Mouse (Mus musculus) stomach, postnatal 0 days (tissue): ENCODE measurements around the gene Nkpd1. TPM values are rescaled to one million over a fixed set of nuclear protein-coding genes. Genes with fewer than 3 reads are reported as not detected.
"Not testable (repeated sequence)": the region's sequence is repeated elsewhere in the genome, so short reads cannot be mapped to it uniquely, and the experiment has no call there.

ENCODE experiments used
- ATAC-seq: fragments of 200-750 bp; cut with Nextera tagmentation; 2 replicates; pipeline ENCODE4 v1.8.0; 2017; ENCODE audit not compliant: low FRiP score, low TSS enrichment
- DNase-seq: peaks from one replicate; pipeline ENCODE4 v3.0.0-alpha.2; 2016; ENCODE audit warnings: low spot score
- H3K27ac ChIP-seq: fragments of 300-500 bp; sonication (generic); replicated peaks from 2 replicates; pipeline ENCODE4 v1.5.1; 2014; ENCODE audit warnings: mild to moderate bottlenecking, control low read depth
- H3K27me3 ChIP-seq: fragments of 300-500 bp; sonication (generic); 2 replicates; pipeline ENCODE4 v1.6.1; 2014; ENCODE audit warnings: low read length; ENCODE audit not compliant: control insufficient read depth, insufficient read depth
- H3K36me3 ChIP-seq: fragments of 300-500 bp; sonication (generic); 2 replicates; pipeline ENCODE4 v1.6.1; 2014; ENCODE audit warnings: low read length, mixed read lengths; ENCODE audit not compliant: control insufficient read depth, insufficient read depth
- H3K4me1 ChIP-seq: fragments of 300-500 bp; sonication (generic); replicated peaks from 2 replicates; pipeline ENCODE4 v1.6.1; 2014; ENCODE audit warnings: antibody characterized with exemption; ENCODE audit not compliant: control insufficient read depth, insufficient read depth
- H3K4me2 ChIP-seq: fragments of 300-500 bp; sonication (generic); replicated peaks from 2 replicates; pipeline ENCODE4 v1.6.1; 2014; ENCODE audit warnings: low read depth, mild to moderate bottlenecking, control low read depth, moderate library complexity
- H3K4me3 ChIP-seq: fragments of 300-500 bp; sonication (generic); 2 replicates; pipeline ENCODE4 v1.5.1; 2014; ENCODE audit warnings: low read depth, low read length, control low read depth
- H3K9ac ChIP-seq: fragments of 300-500 bp; sonication (generic); 2 replicates; pipeline ENCODE4 v1.6.1; 2014; ENCODE audit warnings: mild to moderate bottlenecking, low read length, control low read depth, mixed read lengths
- H3K9me3 ChIP-seq: fragments of 300-500 bp; sonication (generic); 2 replicates; pipeline ENCODE4 v1.6.1; 2016; ENCODE audit warnings: low read length; ENCODE audit not compliant: control insufficient read depth
- CTCF ChIP-seq: IDR thresholded peaks from 2 replicates; pipeline ENCODE4 v1.5.1; 2016; ENCODE audit warnings: antibody characterized with exemption, low read depth, mild to moderate bottlenecking, moderate library complexity
- EP300 ChIP-seq: optimal IDR thresholded peaks from 2 replicates; pipeline ENCODE3; 2016; ENCODE audit warnings: antibody characterized with exemption
- WGBS: fragments of 180-500 bp; shearing (Covaris S2); extraction: QIAGEN DNeasy Blood & Tissue Kit; methylation state at CpG from one replicate; pipeline ENCODE4 v1.1.7; 2014; 5-methylcytosine and 5-hydroxymethylcytosine counted together
- polyA plus RNA-seq: library from polyadenylated mRNA; unstranded; fragments of >200 nt; fragmentation: Nextera tagmentation; extraction: Ambion mirVana; gene quantifications from 2 replicates; pipeline ENCODE4 v1.2.1, GENCODE M21; 2015

Gene Nkpd1
- polyA plus RNA-seq, 1 experiment from 2014 or later, result 30.8 TPM

DNA sequence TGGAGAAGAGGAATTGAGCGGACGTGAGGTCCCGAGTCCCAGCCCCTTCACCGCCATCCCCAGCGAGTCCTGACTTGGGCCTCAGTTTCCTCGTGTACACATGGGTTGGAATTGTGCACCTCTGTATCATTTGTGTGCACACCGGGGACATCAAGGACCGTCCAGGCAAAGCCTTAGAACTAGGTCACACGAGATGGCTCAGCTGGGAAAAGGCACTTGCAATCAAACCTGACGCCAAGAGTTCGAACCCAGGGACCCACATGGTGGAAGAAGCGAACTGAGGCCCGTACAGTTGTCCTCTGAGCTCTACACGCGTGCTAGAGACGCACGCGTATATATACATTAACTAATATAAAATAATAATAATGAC is 10.0 kb upstream of the Nkpd1 start:
- Histone ChIP-seq H3K36me3 (no peaks in the 10 kb centered on the region), H3K4me3 (peak overlapping the region; percentile 70), H3K9ac (peak overlapping the region; percentile 74), H3K9me3 (no peaks in the 10 kb centered on the region), H3K27ac (no peak overlapping the region; the same call in 1 of the 2 replicates), H3K4me2 (peak overlapping the region; percentile 80), H3K27me3 (no peaks in the 10 kb centered on the region), H3K4me1 (peaks cover 5% of the 10 kb centered on the region; the same call in 1 of the 2 replicates)
- ATAC-seq (no peak), DNase-seq (no peak)
- 6% methylated on average over 18 of the region's 18 CpGs for WGBS
- TF ChIP-seq CTCF (no peak), EP300 (no peak)

DNA sequence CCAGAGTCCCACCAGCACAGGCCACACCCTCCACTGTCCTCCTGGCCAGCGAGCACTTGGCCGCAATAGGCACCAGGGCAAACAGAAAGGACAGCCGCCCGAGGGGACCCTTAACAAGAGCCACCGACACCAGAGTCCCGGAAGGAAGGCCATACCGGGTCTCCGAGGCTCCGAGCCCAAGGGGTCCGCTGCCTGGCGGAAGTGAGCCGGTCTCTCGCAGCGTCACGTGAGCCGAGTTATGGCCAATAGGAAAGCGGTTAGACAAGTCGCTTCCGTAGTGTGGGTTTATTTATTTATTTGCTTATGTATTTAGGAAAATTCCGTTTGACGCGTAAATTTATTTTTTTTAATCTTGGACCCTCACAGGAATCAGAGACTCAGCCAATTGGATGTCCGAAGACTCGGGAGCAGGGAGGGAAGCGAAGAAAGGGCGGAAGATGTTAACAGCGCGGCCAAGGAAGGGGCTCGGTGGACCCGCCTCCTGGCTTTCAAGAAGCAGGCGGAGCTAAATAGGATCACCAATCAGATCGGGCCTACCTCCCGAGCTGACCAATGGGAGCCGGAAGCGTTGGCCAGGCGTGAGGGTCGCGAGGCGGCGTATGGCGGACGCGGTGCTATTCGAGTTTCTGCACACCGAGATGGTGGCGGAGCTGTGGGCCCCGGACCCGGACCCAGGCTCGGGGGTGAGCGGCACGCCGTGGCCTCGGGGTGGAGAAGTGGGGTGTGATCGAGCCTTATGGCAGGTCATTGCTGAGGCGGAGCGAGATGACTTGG is 9.3 kb upstream of the Nkpd1 start, which contains the start of the genes Bloc1s3 and Trappc6a:
Bloc1s3 (minus strand) TSS at position 218 of the 774 bp plus-strand sequence.
Trappc6a (plus strand) TSS at position 246 of the 774 bp plus-strand sequence.
- Histone ChIP-seq H3K4me3 (peak within 1 kb of the TSS; percentile 70), H3K9me3 (no peaks in the 10 kb centered on the region), H3K4me1 (peaks cover 5% of the 10 kb centered on the region; the same call in 1 of the 2 replicates), H3K4me2 (peak within 1 kb of the TSS; percentile 80), H3K27me3 (no peaks in the 10 kb centered on the region), H3K36me3 (no peaks in the 10 kb centered on the region), H3K9ac (peak within 1 kb of the TSS; percentile 74), H3K27ac (peak within 1 kb of the TSS; percentile 74)
- under 1% methylated on average over 56 of the region's 56 CpGs for WGBS
- TF ChIP-seq EP300, result no peak
- peak; percentile 23; the same call in 1 of the 2 replicates for TF ChIP-seq CTCF
- DNase-seq, result peak; percentile 91
- ATAC-seq, result peak; percentile 93

DNA sequence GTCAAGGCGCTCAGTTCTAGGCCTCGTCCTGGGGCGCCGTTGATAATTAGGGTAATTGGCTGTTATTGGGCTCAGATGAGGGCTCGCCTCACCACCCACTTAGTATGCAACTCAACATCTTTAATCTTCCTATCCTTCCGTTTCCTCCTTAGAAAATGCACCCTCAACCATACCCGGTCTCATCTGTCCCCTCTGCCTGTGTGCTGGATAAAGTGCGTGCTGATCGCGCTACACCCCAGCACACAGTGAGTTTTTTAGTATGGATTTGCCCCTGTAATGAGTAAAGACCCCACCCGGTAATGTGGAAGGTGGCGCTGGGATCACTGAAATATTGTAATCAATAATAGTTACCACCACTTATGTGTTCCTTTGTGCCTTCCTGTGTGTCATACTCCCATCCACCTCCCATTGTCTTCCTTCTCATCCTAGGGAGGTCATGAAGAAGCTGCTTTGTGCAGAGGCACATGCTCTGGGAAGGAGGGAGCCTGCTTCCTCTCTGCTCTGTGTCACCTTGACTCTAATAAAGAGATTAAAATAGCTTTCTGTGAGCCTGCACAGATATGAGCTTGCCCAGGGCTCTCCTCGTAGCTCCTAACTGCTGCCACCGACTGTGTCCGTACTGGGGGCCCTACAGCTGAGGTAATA is 8.6 kb upstream of the Nkpd1 start:
- Histone ChIP-seq H3K9ac (peak overlapping the region; percentile 74), H3K27ac (peak overlapping the region; percentile 70), H3K4me2 (peak overlapping the region; percentile 80), H3K4me3 (peak overlapping the region; percentile 70), H3K9me3 (no peaks in the 10 kb centered on the region), H3K4me1 (peaks cover 5% of the 10 kb centered on the region; the same call in 1 of the 2 replicates), H3K36me3 (no peaks in the 10 kb centered on the region), H3K27me3 (no peaks in the 10 kb centered on the region)
- WGBS, result 5% methylated on average over 15 of the region's 15 CpGs
- no peak for TF ChIP-seq CTCF
- no peak for TF ChIP-seq EP300
- no peak for ATAC-seq
- DNase-seq, result no peak

DNA sequence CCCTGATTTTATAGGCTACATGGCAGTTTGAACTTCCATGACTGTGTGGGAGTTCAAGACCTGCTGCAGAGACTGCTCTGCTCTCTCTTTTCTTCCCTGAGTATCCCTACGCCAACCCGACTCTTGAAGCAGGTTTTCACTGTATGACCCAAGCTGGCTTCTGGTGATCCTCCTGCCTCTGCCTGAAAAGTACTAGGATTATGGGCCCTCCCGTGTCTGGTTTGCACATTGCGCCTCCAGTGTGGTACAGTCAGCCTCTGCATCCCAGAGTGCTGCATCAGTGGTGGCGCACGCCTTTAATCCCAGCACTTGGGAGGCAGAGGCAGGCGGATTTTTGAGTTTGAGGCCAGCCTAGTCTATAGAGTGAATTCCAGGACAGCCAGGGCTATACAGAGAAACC is 7.9 kb upstream of the Nkpd1 start:
- TF ChIP-seq CTCF (no peak), EP300 (no peak)
- H3K9me3 ChIP-seq, result no peaks in the 10 kb centered on the region
- ATAC-seq, result no peak
- WGBS, result 90% methylated on average over 7 of the region's 7 CpGs
- no peak overlapping the region for H3K4me2 ChIP-seq
- peaks cover 5% of the 10 kb centered on the region; the same call in 1 of the 2 replicates for H3K4me1 ChIP-seq
- H3K4me3 ChIP-seq, result no peak overlapping the region
- no peaks in the 10 kb centered on the region for H3K36me3 ChIP-seq
- H3K27me3 ChIP-seq, result no peaks in the 10 kb centered on the region
- no peak overlapping the region for H3K27ac ChIP-seq
- DNase-seq, result no peak
- no peak overlapping the region for H3K9ac ChIP-seq

DNA sequence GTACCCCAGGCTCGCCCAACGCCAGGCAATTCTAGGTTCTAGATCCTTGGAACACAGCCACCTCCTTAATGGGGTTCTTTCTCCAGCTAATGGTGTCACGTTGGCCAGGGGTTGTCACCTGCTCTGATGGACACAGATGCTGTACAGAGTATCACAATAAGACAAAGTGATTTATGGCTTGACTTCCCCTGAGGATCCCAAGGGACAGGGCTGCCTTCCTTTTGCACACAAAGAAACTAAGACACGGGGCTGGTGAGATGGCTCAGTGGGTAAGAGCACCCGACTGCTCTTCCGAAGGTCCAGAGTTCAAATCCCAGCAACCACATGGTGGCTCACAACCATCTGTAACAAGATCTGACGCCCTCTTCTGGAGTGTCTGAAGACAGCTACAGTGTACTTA is 5.7 kb upstream of the Nkpd1 start:
- not testable (repeated sequence) for H3K4me1 ChIP-seq, H3K27me3 ChIP-seq, H3K9me3 ChIP-seq, H3K4me2 ChIP-seq, ATAC-seq, H3K4me3 ChIP-seq, H3K9ac ChIP-seq, H3K27ac ChIP-seq, DNase-seq, H3K36me3 ChIP-seq
- WGBS, result 86% methylated on average over 6 of the region's 7 CpGs

DNA sequence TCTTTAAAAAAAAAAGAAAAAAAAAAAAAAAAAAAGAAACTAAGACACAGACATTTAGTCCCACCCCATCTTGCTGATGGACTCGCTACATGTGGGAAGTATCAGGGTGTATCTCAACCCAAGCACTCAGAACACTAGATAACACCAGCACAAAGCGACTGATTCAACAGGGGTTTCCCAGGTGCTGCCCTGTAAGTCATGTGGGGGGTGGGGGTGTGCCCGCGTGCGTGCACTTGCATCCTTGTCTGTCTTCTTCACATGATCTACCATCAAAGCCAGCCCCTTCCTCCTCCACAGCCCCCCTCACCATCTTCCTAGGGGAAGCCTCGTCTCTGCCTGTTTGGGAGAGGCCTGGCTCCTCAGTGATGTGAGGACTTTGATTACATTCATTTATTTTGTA is 5.3 kb upstream of the Nkpd1 start:
- TF ChIP-seq CTCF (no peak), EP300 (no peak)
- H3K4me2 ChIP-seq, result no peak overlapping the region
- DNase-seq (no peak), ATAC-seq (no peak)
- H3K36me3 ChIP-seq, result no peaks in the 10 kb centered on the region
- no peak overlapping the region for H3K9ac ChIP-seq
- no peaks in the 10 kb centered on the region for H3K9me3 ChIP-seq
- H3K27me3 ChIP-seq, result no peaks in the 10 kb centered on the region
- H3K4me3 ChIP-seq, result no peak overlapping the region
- no peak overlapping the region for H3K27ac ChIP-seq
- WGBS, result 68% methylated on average over 6 of the region's 6 CpGs
- no peaks in the 10 kb centered on the region; the same call in 1 of the 2 replicates for H3K4me1 ChIP-seq
